Mouse (Mus musculus) heart, embryonic 14.5 days (tissue): ENCODE data around the gene Disp2. TPM values are rescaled to one million over a fixed set of nuclear protein-coding genes. Genes with fewer than 3 reads are reported as not detected.

Experiments used
- ATAC-seq: fragments of 200-750 bp; cut with Nextera tagmentation; 2 replicates; pipeline ENCODE4 v1.8.0; 2017; ENCODE audit warnings: low read depth, moderate TSS enrichment; ENCODE audit not compliant: insufficient number of reproducible peaks, insufficient read depth, low FRiP score
- H3K27ac ChIP-seq, 2 experiments: fragments of 200-500 bp in 1 of 2; fragments of 300-500 bp in 1 of 2; sonication (generic) in 1 of 2; replicated peaks in 1 of 2; 2 replicates each; pipeline ENCODE4 v1.5.1; 2012 to 2014; ENCODE audit warnings: low read depth in 2 of 2, low read length in 2 of 2, control low read depth in 1 of 2, mild to moderate bottlenecking in 1 of 2, mixed read lengths in 1 of 2; ENCODE audit not compliant: control insufficient read depth in 1 of 2, insufficient read depth in 1 of 2
- H3K27me3 ChIP-seq: fragments of 300-500 bp; sonication (generic); 2 replicates; pipeline ENCODE4 v1.6.1; 2014; ENCODE audit warnings: mild to moderate bottlenecking, low read length, control low read depth; ENCODE audit not compliant: control insufficient read depth, insufficient read depth
- H3K36me3 ChIP-seq: fragments of 300-500 bp; sonication (generic); 2 replicates; pipeline ENCODE4 v1.6.1; 2014; ENCODE audit warnings: mild to moderate bottlenecking, control low read depth, low read length, mixed read lengths; ENCODE audit not compliant: control insufficient read depth, insufficient read depth
- H3K4me1 ChIP-seq, 2 experiments: fragments of 200-500 bp in 1 of 2; fragments of 300-500 bp in 1 of 2; sonication (generic) in 1 of 2; 2 replicates each; pipeline ENCODE4 v1.6.1; 2012 to 2014; ENCODE audit warnings: low read length in 2 of 2, control low read depth in 1 of 2, mixed read lengths in 1 of 2; ENCODE audit not compliant: control insufficient read depth in 2 of 2, insufficient read depth in 2 of 2
- H3K4me2 ChIP-seq: fragments of 300-500 bp; sonication (generic); 2 replicates; pipeline ENCODE4 v1.6.1; 2014; ENCODE audit warnings: mild to moderate bottlenecking, low read length
- H3K4me3 ChIP-seq, 2 experiments: fragments of 200-500 bp in 1 of 2; fragments of 300-500 bp in 1 of 2; sonication (generic) in 1 of 2; 2 replicates each; pipeline ENCODE4 v1.5.1; 2012 to 2014; ENCODE audit warnings: low read length in 2 of 2, mild to moderate bottlenecking in 2 of 2, control low read depth in 1 of 2, low read depth in 1 of 2, moderate library complexity in 1 of 2; ENCODE audit not compliant: control insufficient read depth in 1 of 2, insufficient read depth in 1 of 2
- H3K9ac ChIP-seq: fragments of 300-500 bp; sonication (generic); 2 replicates; pipeline ENCODE4 v1.6.1; 2014; ENCODE audit warnings: mild to moderate bottlenecking, low read length
- H3K9me3 ChIP-seq: fragments of 300-500 bp; sonication (generic); 2 replicates; pipeline ENCODE4 v1.6.1; 2016; ENCODE audit warnings: low read length, control low read depth; ENCODE audit not compliant: control insufficient read depth
- WGBS: fragments of 180-500 bp; shearing (Covaris S2); extraction: QIAGEN DNeasy Blood & Tissue Kit; methylation state at CpG from one replicate; pipeline ENCODE4 v1.1.7; 2014; 5-methylcytosine and 5-hydroxymethylcytosine counted together
- polyA plus RNA-seq: library from polyadenylated mRNA; unstranded; fragments of >200 nt; fragmentation: Nextera tagmentation; extraction: Ambion mirVana; gene quantifications from 2 replicates; pipeline ENCODE4 v1.2.1, GENCODE M21; 2014

The Disp2 gene
- 0.18 and 0.27 TPM in 2 replicates for polyA plus RNA-seq

DNA sequence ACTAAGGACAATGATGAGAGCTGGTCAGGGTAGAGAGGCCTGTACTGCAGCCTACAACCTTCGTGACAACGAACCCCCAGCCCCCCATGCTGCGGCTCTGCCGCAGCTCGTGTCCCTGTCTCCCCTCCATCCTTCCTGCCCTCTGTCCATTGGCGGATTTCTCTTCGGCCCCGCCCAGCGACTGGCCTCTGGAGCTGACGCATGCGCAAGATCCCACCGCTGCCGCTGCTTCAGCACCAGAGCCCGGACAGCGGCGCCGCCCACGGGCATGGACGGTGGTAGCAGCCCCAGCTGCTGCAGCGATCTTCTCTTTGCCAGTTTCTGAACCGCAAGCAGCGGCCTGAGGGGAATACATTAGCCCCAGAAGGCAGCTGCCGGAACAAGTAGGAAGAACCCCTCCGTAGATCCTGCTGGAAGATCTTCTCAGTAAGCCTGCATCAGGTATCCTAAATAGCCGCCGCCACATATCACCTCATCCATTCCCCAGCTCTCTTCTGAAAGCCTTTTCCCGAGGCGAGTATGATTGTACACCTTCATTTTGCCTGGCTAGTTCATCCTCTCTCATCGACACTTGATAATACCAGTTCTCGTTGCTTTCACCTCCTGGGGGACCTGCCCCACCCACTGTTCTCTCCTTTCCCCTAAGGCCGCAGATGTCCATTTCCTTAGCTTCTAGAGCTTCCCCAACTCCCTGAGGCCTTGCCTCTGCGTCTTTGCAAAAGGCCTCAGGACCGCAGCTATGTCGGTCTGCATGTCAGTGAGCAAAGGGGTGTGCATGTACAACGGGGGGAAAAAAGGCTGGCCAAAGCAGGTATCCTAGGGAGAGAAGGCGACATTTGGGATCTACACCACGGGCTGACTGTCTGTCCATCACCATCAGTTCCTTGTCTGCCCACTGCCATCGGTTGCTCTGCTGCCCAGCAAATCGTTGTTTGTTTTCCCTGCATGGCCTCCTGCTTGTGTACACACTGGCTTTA, at the start of gene Disp2:
TSS of gene Disp2 (plus strand) at position 216 of the 977 bp plus-strand sequence.
- H3K4me1 ChIP-seq: peaks cover 3 to 14% of the 10 kb centered on the region in 2 experiments; a peak in 3 of 4 replicates
- peak within 1 kb of the TSS; percentile 21; the same call in 1 of the 2 replicates for H3K9ac ChIP-seq
- H3K4me2 ChIP-seq: peak within 1 kb of the TSS; percentile 80
- ATAC-seq: peak; percentile 72
- H3K27ac ChIP-seq: no peak within 1 kb of the TSS
- peaks cover 3% of the 10 kb centered on the region; the same call in 1 of the 2 replicates for H3K27me3 ChIP-seq
- H3K36me3 ChIP-seq: no peaks in the 10 kb centered on the region
- H3K9me3 ChIP-seq: no peaks in the 10 kb centered on the region
- 10% methylated on average over 39 of the region's 39 CpGs for WGBS
- H3K4me3 ChIP-seq: peak within 1 kb of the TSS; percentile 33 to 34

DNA sequence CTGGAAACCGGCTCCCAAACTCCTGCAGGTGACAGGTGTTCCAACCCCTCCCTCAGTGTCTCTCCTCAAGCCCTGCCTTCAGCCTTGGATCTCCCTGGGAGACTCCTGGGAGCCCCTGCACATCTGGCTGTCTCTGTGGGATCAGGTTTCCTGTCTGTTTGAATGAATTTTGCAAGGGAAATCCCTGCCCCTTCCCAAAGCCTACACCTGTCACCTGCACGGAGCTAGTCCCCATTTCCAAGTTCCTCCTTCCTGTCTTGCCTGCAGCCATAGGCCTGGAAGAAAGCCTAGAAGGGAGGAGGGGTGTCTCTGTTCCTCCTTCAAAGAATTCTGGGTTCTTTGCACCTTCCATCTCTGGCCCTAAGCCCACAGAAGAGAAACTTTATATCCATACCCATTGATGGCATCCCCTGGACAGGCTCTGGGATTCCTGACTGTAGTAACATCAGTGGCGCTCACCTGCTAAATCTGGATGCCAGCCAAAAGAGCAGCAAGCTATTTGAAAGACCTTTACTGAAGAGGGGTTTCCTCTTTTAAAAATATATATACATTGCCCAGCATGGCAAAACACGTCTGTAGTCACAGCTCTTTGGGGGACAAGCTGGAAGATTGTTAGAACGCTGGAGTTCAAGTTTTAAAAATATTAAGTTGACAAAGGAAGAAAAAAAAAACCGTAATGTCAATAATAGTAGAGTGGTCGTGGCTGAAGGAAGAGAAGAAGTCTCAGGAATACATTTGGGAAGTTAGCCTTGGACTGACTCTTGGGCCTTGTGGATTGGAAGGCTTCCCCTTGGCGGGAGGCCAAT, 49.5 kb upstream of the Disp2 start:
- Histone ChIP-seq H3K9me3 (no peaks in the 10 kb centered on the region), H3K36me3 (no peaks in the 10 kb centered on the region), H3K9ac (no peak overlapping the region), H3K4me3 (no peak overlapping the region), H3K27ac (no peak overlapping the region), H3K4me1 (peaks cover 21 to 28% of the 10 kb centered on the region in 2 experiments), H3K27me3 (peaks cover 19% of the 10 kb centered on the region), H3K4me2 (no peak overlapping the region)
- ATAC-seq: 0 out of 2 replicates have a peak, but pooled peaks have one; percentile 15
- WGBS: 32% methylated on average over 8 of the region's 8 CpGs

DNA sequence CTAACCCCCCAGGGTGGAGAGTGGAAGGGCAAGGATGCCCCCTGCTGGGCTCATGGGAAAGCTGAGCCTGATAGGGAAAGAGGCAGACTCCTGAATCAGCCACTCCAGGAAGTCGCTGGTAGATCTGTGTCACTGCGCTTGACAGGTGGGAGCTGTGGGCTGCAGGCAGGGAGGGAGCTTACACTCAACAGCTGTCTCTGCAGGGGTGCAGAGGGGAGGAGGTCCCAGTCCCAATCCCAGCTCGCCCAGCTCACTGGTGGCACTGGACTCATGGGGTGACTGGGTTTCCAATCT, 49.0 kb upstream of the Disp2 start:
- peak; percentile 33; the same call in 1 of the 2 replicates for ATAC-seq
- Histone ChIP-seq H3K4me3 (no peak overlapping the region), H3K9ac (no peak overlapping the region), H3K4me2 (no peak overlapping the region), H3K4me1 (peaks cover 21 to 28% of the 10 kb centered on the region in 2 experiments), H3K27me3 (peaks cover 19% of the 10 kb centered on the region), H3K9me3 (no peaks in the 10 kb centered on the region), H3K27ac (no peak overlapping the region), H3K36me3 (no peaks in the 10 kb centered on the region)
- 4% methylated on average over 3 of the region's 3 CpGs for WGBS

DNA sequence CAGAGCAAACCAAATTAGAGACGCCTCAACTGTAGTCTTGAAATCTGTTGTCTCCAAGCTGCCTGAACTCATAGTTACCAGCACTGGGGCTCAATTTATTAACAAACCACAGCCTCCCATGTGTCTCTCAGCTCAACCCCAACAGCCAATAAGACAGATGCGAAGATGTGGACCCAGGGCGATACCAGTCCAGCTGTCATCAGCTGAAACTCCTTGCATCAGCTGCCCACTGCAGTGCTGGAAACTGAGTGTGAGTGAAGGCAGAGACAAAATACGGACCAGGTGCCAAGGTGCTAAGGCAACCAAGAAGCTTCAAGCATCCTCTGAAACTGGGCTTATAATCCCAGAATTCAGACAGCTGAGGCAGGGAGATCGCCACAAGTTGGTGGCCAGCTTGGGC, 47.5 kb upstream of the Disp2 start:
- H3K9ac ChIP-seq: no peak overlapping the region
- peaks cover 21 to 28% of the 10 kb centered on the region in 2 experiments for H3K4me1 ChIP-seq
- ATAC-seq: no peak
- no peak overlapping the region for H3K27ac ChIP-seq
- no peak overlapping the region for H3K4me2 ChIP-seq
- peaks cover 19% of the 10 kb centered on the region for H3K27me3 ChIP-seq
- 76% methylated on average over 5 of the region's 5 CpGs for WGBS
- no peaks in the 10 kb centered on the region for H3K9me3 ChIP-seq
- H3K4me3 ChIP-seq: no peak overlapping the region
- no peaks in the 10 kb centered on the region for H3K36me3 ChIP-seq

DNA sequence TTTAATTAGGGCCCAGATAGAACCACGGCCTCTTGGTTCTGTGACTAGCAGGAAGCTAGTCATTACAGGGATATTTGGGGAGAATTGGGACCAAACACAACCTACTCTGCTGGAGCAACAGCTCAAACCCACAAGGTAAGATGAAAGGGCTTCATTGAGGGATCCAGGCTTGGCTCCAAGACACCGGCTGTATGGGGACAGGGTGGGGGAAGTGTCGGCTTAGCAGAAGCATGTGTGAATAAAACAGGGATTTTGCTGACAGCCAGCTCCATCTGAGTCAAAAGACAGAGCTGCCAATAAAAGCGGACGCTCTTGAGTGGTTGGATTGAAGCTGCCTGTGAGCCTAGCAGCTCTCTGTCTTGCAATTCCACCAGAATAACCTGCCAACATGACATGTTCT, 46.2 kb upstream of the Disp2 start:
- 48% methylated on average over 5 of the region's 5 CpGs for WGBS
- no peak overlapping the region for H3K4me2 ChIP-seq
- peaks cover 19% of the 10 kb centered on the region for H3K27me3 ChIP-seq
- H3K4me1 ChIP-seq: peaks cover 17 to 21% of the 10 kb centered on the region in 2 experiments
- ATAC-seq: no peak
- no peak overlapping the region for H3K9ac ChIP-seq
- no peak overlapping the region for H3K4me3 ChIP-seq
- H3K9me3 ChIP-seq: no peaks in the 10 kb centered on the region
- no peak overlapping the region for H3K27ac ChIP-seq
- H3K36me3 ChIP-seq: no peaks in the 10 kb centered on the region

DNA sequence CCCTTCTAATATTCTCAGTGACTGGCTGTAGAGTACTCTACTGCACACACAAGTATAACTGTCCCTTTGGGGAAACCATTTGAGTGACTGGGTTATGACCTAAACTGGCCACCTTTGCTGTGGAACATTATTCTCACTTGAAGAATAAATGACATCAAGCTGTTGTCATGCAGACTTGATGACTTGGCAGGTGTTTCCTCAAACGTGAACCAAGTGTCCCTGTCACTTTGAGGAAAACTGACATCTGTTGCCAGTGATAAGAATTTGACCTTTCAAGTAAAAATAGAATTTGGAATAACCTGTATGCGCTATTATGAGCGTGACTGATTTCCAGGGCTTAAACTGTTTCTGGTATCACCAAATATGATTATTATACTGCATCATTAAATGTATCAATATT, 39.2 kb upstream of the Disp2 start:
- Histone ChIP-seq H3K9ac (no peak overlapping the region), H3K4me1 (peaks cover 3 to 9% of the 10 kb centered on the region in 2 experiments; a peak in 2 of 4 replicates), H3K4me2 (no peak overlapping the region), H3K27me3 (peaks cover 5% of the 10 kb centered on the region; the same call in 1 of the 2 replicates), H3K27ac (no peak overlapping the region), H3K36me3 (no peaks in the 10 kb centered on the region), H3K4me3 (no peak overlapping the region), H3K9me3 (no peaks in the 10 kb centered on the region)
- ATAC-seq: no peak
- WGBS: 55% methylated on average over 3 of the region's 3 CpGs

DNA sequence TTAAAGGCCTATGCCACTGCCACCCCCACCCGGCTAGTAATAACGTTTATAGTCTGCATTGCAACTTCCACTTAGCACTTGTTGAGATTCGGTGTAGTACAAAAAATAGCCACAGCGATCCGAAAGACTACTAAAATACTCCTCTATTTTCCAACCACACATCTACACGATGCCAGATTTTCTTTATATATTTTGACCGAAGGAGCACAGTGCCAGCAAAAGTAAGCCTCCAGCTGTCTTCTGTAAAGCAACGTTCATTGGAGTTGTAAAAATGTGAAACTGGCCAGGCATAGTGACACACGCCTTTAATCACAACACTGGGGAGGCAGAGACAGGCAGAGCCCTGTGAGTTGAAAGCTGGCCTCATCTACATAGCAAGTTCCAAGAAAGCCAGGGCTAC, 38.3 kb upstream of the Disp2 start:
- no peak overlapping the region for H3K4me3 ChIP-seq
- no peaks in the 10 kb centered on the region for H3K9me3 ChIP-seq
- no peak overlapping the region for H3K9ac ChIP-seq
- H3K4me1 ChIP-seq: peaks cover 3 to 9% of the 10 kb centered on the region in 2 experiments; a peak in 2 of 4 replicates
- no peak overlapping the region for H3K4me2 ChIP-seq
- no peaks in the 10 kb centered on the region for H3K36me3 ChIP-seq
- 61% methylated on average over 9 of the region's 9 CpGs for WGBS
- no peak for ATAC-seq
- peaks cover 5% of the 10 kb centered on the region; the same call in 1 of the 2 replicates for H3K27me3 ChIP-seq
- no peak overlapping the region for H3K27ac ChIP-seq
